Mouse (Mus musculus): ENCODE data around the gene Gm21885.

The Gm21885 gene

DNA sequence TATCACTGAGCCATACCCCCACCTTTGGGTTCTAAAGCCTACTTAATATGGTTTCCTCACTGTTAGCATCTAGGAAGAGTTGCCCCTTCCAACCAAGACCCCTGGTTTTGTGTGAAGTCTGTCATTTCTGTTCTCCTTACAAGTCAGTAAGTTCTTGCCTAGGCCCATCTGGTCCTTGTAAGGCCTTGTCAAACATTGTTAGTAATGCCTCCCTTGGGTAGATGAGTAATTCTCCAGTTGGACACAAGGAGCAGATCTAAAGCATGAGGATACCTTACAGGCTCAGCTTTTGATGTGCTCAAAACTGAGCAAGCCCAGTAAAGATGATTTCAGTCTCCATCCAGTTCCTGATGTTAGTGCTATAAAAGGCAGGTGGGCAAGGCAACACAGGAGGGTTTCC is 12.9 kb upstream of the Gm21885 start:
- DNase-seq (ENCODE audit: extremely low spot score, low spot score), result no peak

- no peak for DNase-seq (ENCODE audit: extremely low spot score, low spot score)
Measured at GRCm38 (mm10) chr11:94269906-94270305, 11.8 kb upstream of the Gm21885 start.

DNA sequence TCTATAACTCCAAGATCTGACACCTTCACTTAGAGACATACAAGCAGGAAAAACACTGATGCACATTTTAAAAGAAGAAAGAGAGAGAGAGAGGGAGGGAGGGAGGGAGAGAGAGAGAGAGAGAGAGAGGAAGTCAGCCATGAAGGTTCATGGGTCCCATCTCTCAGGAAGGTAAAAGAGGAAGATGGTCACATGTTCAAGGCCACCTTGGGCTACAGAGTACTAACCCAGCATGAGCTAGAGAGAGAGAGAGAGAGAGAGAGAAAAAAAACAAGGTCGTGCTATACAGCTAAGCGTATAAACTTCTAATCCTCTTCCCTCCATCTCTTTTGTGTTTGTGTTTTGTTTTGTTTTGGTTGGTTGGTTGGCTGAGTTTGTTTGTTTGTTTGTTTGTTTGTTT is 10.7 kb upstream of the Gm21885 start:
- no peak for DNase-seq (ENCODE audit: extremely low spot score, low spot score)

- no peak for DNase-seq (ENCODE audit: extremely low spot score, low spot score)
Measured at GRCm38 (mm10) chr11:94272960-94273927, 8.4 kb upstream of the Gm21885 start.

- DNase-seq (ENCODE audit: extremely low spot score, low spot score), result no peak
Measured at GRCm38 (mm10) chr11:94274206-94274867, 7.3 kb upstream of the Gm21885 start.

DNA sequence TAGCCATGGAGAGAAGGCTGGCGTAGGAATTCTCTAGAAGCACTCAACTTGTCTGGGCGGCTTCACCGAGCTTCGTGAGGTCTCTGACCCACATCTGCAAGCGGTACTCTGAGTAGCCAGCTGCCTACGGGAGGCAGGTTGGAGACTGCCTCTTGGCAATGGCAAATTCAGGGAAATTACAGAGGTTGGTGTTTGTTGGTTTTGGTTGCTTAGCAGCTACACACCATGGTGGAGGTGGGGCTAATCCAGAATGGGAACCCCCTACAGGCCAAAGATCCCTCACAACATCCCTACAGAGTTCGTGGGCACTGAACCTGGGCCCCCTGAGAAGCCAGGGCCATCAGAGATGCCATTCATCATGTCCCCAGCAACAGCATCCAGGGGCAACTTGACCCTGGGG is 6.4 kb upstream of the Gm21885 start:
- DNase-seq (ENCODE audit: extremely low spot score, low spot score), result no peak

DNA sequence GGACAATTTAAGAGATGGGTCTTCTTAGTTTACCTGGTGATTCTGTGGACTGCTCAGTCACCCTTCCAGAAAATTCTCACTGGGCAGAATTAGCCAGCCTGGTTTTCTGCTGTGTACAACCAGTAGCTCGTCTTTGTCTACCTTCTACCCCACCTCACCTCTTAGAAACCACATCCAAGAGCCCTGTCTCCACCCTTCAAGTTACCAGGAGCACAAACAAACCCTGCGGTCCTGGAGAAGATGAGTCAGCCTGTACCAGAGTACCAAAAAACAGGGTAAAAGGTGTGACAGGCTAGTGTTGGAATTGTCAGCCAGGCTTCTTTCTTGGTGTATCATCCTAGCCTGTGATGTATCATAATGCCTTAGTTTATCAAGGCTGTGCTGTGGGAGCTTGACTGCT is 6.0 kb upstream of the Gm21885 start:
- no peak for DNase-seq (ENCODE audit: extremely low spot score, low spot score)

GRCm38 (mm10) chr11:94276869-94277337 is 4.8 kb upstream of the Gm21885 start:
- DNase-seq (ENCODE audit: extremely low spot score, low spot score), result peak; percentile 85

- no peak for DNase-seq (ENCODE audit: extremely low spot score, low spot score)
Measured at GRCm38 (mm10) chr11:94282291-94282690, 618 bp downstream of the Gm21885 start.

- no peak for DNase-seq (ENCODE audit: extremely low spot score, low spot score)
Measured at GRCm38 (mm10) chr11:94283536-94284099, 1.9 kb downstream of the Gm21885 start.

DNA sequence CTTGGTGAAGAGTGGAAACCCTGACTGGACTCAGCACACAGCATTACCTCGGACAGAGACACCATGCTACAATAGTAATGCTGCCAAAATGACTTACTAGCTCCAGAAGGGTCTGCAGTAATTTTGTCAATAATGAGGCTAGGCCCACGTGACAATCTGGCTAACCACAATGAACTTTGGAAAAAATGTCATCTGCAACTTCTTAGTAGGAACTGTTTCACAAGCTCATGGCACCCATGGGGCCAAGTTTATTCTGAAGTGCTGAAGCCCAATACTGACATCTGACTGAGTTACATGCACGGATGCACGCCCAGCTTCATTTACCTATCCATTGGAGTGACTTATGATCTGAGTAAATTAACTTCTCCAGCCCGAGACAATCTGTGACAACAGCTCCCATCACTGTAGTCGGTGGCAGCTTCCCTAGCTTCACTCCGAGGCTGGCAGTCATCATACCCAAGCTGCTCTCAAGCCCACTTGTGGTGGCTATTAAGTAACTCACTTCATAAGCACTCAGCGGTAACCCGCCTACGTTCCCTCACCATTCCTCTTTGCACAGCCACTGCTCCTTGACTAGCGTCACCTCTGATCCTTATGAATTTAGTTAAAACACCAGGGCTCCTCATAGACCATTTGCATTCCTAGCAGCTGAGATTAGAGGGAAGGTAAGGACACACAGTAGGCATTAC is 4.4 kb downstream of the Gm21885 start:
- no peak for DNase-seq (ENCODE audit: extremely low spot score, low spot score)

GRCm38 (mm10) chr11:94287105-94287504 is 5.4 kb downstream of the Gm21885 start:
- DNase-seq (ENCODE audit: extremely low spot score, low spot score), result no peak

DNA sequence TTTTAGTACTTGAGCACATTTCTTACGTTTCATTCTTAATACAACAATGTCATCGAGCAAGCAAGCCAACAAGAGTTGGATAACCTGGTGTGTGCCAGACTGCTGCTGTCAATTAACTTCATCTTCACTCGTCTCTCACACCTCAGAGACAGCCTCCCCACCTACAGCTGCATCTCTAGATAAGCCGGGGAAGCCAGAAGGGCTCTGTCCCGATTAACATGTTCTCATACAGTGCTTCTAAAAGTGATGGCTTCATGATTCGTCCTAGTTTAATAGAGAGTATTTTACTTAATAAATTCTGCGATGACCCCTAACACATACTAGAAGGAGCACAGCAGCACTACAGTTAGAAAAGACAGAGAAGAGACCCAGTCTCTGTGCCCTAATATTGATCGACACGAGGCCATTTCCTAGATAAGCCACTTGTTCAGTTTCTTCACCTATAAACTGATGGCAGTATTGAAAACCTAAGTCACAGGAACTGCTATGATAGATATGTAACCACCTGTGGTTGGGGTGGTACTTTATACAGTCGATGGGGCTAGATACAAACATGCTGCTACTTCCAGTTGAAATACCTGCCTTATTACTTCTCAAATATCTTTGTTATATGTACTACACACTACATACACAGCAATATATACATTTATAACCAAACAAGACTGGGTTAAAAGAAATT is 8.5 kb downstream of the Gm21885 start:
- no peak for DNase-seq (ENCODE audit: extremely low spot score, low spot score)

GRCm38 (mm10) chr11:94294996-94295845 is 13.5 kb downstream of the Gm21885 start:
- DNase-seq (ENCODE audit: extremely low spot score, low spot score), result no peak

GRCm38 (mm10) chr11:94312733-94313132 is 31.1 kb downstream of the Gm21885 start:
- no peak for DNase-seq (ENCODE audit: extremely low spot score, low spot score)

- DNase-seq (ENCODE audit: extremely low spot score, low spot score), result no peak
Measured at GRCm38 (mm10) chr11:94314098-94314652, 32.5 kb downstream of the Gm21885 start.

DNA sequence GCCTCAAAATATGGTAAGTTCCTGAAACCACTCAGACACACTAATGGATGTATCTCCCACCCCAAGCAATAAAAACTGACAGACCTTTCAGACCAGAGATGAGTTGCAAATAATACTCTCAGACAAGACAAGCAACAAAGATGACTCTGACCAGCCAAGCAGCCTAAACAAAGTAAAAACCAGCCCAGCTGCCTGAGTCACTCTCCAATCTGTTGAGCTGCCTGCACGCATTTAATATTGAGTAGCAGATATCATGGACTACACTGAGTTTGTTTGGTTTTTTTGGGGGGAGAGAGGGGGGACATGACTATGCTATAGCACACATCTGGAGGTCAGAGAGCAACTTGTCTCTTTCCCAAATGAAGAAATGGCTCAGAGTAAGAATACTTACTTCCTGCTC is 33.6 kb downstream of the Gm21885 start:
- no peak for DNase-seq (ENCODE audit: extremely low spot score, low spot score)

- DNase-seq (ENCODE audit: extremely low spot score, low spot score), result no peak
Measured at GRCm38 (mm10) chr11:94316528-94316927, 34.9 kb downstream of the Gm21885 start.

GRCm38 (mm10) chr11:94317014-94317413 is 35.3 kb downstream of the Gm21885 start:
- no peak for DNase-seq (ENCODE audit: extremely low spot score, low spot score)

GRCm38 (mm10) chr11:94317515-94317914 is 35.8 kb downstream of the Gm21885 start:
- DNase-seq (ENCODE audit: extremely low spot score, low spot score), result no peak
